Mouse (Mus musculus): ENCODE data around the gene Aloxe3.

- TF ChIP-seq POLR2AphosphoS2 (IDR thresholded peaks at IDR 0.05; ENCODE audit: insufficient read length, low read depth) (no peak), MYOG (IDR thresholded peaks at IDR 0.05; ENCODE audit: control insufficient read depth in 1 of 3, insufficient read depth in 1 of 3, insufficient read length in 2 of 3, low read depth in 2 of 3) (no peak), TCF12 (IDR thresholded peaks at IDR 0.05; ENCODE audit: insufficient read depth, poor library complexity, severe bottlenecking) (no peak)
These were observed 44.1 kb upstream of the Aloxe3 start for GRCm38 (mm10) chr11:69081613-69082012.

All from myocyte (in vitro differentiated cells).